Mouse (Mus musculus) liver, embryonic 16.5 days (tissue): ENCODE results near the gene 4931409K22Rik. TPM values are rescaled to one million over a fixed set of nuclear protein-coding genes. Genes with fewer than 3 reads are reported as not detected.

ENCODE experiments used
- ATAC-seq: fragments of 200-750 bp; cut with Nextera tagmentation; 2 replicates; pipeline ENCODE4 v1.8.0; 2017; ENCODE audit warnings: low read depth, mild to moderate bottlenecking, moderate number of reproducible peaks, moderate library complexity
- H3K27ac ChIP-seq: fragments of 300-500 bp; sonication (generic); 2 replicates; pipeline ENCODE4 v1.5.1; 2014; ENCODE audit warnings: mild to moderate bottlenecking, low read length
- H3K27me3 ChIP-seq: fragments of 300-500 bp; sonication (generic); 2 replicates; pipeline ENCODE4 v1.6.1; 2014; ENCODE audit warnings: low read depth, low read length, mixed read lengths; ENCODE audit not compliant: control insufficient read depth, insufficient read depth
- H3K36me3 ChIP-seq: fragments of 300-500 bp; sonication (generic); 2 replicates; pipeline ENCODE4 v1.6.1; 2014; ENCODE audit warnings: mild to moderate bottlenecking; ENCODE audit not compliant: control insufficient read depth, insufficient read depth
- H3K4me1 ChIP-seq: fragments of 300-500 bp; sonication (generic); 2 replicates; pipeline ENCODE4 v1.6.1; 2014; ENCODE audit warnings: low read depth, low read length, mixed read lengths; ENCODE audit not compliant: control insufficient read depth
- H3K4me2 ChIP-seq: fragments of 300-500 bp; sonication (generic); 2 replicates; pipeline ENCODE4 v1.6.1; 2014; ENCODE audit warnings: low read depth, low read length, mixed read lengths
- H3K4me3 ChIP-seq: fragments of 300-500 bp; sonication (generic); 2 replicates; pipeline ENCODE4 v1.5.1; 2014; ENCODE audit warnings: low read depth, mild to moderate bottlenecking, low read length
- H3K9ac ChIP-seq: fragments of 300-500 bp; sonication (generic); 2 replicates; pipeline ENCODE4 v1.6.1; 2014; ENCODE audit warnings: low read depth, low read length
- H3K9me3 ChIP-seq: fragments of 300-500 bp; sonication (generic); replicated peaks from 2 replicates; pipeline ENCODE4 v1.6.1; 2016; ENCODE audit warnings: low read length; ENCODE audit not compliant: control insufficient read depth
- WGBS: fragments of 180-500 bp; shearing (Covaris S2); extraction: QIAGEN DNeasy Blood & Tissue Kit; methylation state at CpG from one replicate; pipeline ENCODE4 v1.1.7; 2014; ENCODE audit not compliant: insufficient replicate concordance; 5-methylcytosine and 5-hydroxymethylcytosine counted together
- polyA plus RNA-seq: library from polyadenylated mRNA; unstranded; fragments of >200 nt; fragmentation: Nextera tagmentation; extraction: Ambion mirVana; gene quantifications from 2 replicates; pipeline ENCODE4 v1.2.1, GENCODE M21; 2015

4931409K22Rik gene
- polyA plus RNA-seq, 1 experiment from 2014 or later, result not detected

DNA sequence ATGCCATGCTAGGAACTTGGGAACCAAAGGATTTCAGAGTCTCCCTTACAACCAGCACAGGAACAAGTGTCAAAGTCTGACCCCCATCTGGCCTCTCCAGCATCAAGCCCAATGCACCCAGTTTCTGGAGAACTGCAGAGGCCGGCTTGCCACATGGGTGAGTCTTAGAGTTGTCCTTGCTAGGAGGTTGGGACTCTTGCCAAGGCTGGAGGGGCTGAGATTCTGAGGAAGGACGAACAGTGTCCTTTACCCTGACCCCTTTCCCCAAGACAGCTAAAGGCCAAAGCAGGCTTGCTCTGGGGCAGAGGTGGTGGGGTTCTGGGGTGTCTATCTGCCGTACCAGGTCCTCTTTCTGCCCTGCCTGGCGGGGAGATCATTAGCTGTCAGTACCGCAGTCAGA lies 20.1 kb downstream of the 4931409K22Rik start:
- Histone ChIP-seq H3K4me1 (no peaks in the 10 kb centered on the region; the same call in 1 of the 2 replicates), H3K27me3 (peaks cover 11% of the 10 kb centered on the region), H3K9ac (no peak overlapping the region), H3K27ac (no peak overlapping the region), H3K4me3 (no peak overlapping the region), H3K36me3 (no peaks in the 10 kb centered on the region), H3K4me2 (no peak overlapping the region), H3K9me3 (no peaks in the 10 kb centered on the region)
- WGBS, result 59% methylated on average over 5 of the region's 5 CpGs
- no peak for ATAC-seq

DNA sequence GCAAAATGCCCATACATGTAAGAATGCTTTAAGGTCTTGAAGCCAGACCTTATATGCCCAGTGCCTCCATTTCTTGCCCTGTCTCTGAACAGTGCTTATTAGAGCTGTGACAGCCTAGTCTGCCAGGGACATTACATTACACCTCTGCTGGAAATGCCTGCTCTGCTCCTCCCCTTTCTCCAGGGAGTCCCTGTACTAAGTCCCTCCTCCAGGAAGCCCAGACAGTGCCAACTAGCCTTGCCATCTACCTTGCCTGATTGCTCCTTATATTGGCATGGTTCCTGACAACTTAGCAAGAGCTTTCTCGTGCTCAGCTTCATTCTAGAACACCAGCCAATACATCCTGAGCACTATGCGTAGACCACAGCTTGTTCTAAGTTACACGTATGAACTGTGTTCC lies 20.9 kb downstream of the 4931409K22Rik start:
- no peak overlapping the region for H3K4me3 ChIP-seq
- ATAC-seq, result no peak
- no peaks in the 10 kb centered on the region for H3K36me3 ChIP-seq
- H3K9me3 ChIP-seq, result no peaks in the 10 kb centered on the region
- WGBS, result 54% methylated on average over 3 of the region's 3 CpGs
- peaks cover 14% of the 10 kb centered on the region for H3K27me3 ChIP-seq
- no peak overlapping the region for H3K27ac ChIP-seq
- no peak overlapping the region for H3K9ac ChIP-seq
- no peak overlapping the region for H3K4me2 ChIP-seq
- no peaks in the 10 kb centered on the region; the same call in 1 of the 2 replicates for H3K4me1 ChIP-seq

DNA sequence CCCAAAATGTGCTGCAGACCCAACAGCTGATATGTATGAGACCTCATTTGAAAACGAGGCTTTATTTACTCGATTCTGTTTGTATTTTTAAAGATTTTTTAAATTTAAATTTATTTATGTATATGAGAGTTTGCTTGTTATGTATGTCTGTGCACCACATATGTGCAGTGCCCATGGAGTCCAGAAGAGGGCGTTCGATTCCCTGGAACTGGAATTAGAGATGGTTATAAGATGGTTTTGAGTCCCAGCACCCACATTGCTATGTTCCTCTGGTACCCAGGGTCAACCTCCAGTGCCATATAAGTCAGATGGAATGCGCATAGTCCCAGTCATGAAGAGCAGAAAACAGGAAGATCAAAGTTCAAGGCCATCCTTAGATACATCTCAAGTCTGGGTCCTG lies 22.3 kb downstream of the 4931409K22Rik start:
- no peak for ATAC-seq
- Histone ChIP-seq H3K9ac (no peak overlapping the region), H3K4me1 (no peaks in the 10 kb centered on the region), H3K4me2 (no peak overlapping the region), H3K27ac (no peak overlapping the region), H3K4me3 (no peak overlapping the region), H3K9me3 (no peaks in the 10 kb centered on the region), H3K27me3 (peaks cover 26% of the 10 kb centered on the region), H3K36me3 (no peaks in the 10 kb centered on the region)
- 27% methylated on average over 5 of the region's 5 CpGs for WGBS

DNA sequence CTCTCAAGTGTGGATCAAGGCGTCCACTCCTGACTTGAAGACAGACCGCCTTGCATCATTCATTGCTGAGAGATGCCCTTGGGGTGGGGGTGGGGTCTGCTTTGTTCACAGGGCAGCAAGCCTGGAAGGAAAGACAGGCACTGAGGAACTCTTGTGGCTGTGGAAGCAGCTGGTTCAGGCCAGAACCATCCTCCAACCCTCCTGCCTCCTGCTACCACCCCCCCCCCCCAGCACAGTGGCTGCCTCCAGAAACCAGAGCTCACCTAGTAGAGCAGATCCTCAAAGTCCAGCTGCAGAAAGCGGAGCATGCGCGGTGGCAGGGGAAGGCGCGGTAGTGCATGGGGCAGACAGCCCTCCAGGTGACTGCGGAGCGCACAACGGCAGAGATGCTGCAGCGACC lies 23.2 kb downstream of the 4931409K22Rik start:
- Histone ChIP-seq H3K9me3 (no peaks in the 10 kb centered on the region), H3K27ac (no peak overlapping the region), H3K36me3 (no peaks in the 10 kb centered on the region), H3K9ac (no peak overlapping the region), H3K4me2 (no peak overlapping the region), H3K27me3 (peaks cover 35% of the 10 kb centered on the region), H3K4me1 (no peaks in the 10 kb centered on the region), H3K4me3 (no peak overlapping the region)
- 48% methylated on average over 11 of the region's 11 CpGs for WGBS
- ATAC-seq, result no peak

DNA sequence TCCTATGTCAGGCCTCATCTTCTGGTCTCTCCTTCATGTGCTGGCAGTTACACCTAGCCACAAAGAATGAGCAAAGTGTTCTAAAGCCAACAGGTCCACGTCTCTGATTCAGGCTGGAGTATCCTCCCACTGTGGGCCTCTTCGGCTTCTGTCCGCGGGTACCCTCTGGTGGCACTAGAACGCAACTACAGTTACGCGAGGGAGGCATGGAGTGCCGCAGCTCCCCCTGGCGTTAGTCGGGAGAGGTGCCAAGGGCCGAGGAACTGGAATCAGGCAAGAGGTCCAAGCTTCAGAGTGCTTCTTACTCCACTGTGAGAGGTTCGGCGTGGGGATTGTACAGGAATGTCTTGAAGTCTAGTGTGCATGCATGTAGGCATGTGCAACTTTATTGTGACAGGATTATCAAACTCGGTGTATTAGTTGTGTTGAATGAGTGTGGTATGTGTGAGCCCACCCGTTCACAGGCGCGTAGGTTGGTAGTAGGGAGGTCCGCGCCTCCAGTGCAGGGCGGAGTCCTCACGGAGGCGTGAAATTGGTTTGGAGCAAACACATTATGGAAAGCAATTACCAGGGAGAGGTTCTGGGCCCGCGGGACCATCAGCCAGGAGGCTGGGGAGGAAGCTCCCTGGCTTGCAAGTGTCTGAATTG lies 26.4 kb downstream of the 4931409K22Rik start:
- H3K4me1 ChIP-seq, result peaks cover 6% of the 10 kb centered on the region; the same call in 1 of the 2 replicates
- 14% methylated on average over 24 of the region's 24 CpGs for WGBS
- H3K36me3 ChIP-seq, result no peaks in the 10 kb centered on the region
- H3K9ac ChIP-seq, result no peak overlapping the region
- H3K9me3 ChIP-seq, result no peaks in the 10 kb centered on the region
- H3K4me2 ChIP-seq, result no peak overlapping the region
- no peak overlapping the region for H3K4me3 ChIP-seq
- H3K27ac ChIP-seq, result no peak overlapping the region
- ATAC-seq, result peak; percentile 64; the same call in 1 of the 2 replicates
- peaks cover 61% of the 10 kb centered on the region for H3K27me3 ChIP-seq

DNA sequence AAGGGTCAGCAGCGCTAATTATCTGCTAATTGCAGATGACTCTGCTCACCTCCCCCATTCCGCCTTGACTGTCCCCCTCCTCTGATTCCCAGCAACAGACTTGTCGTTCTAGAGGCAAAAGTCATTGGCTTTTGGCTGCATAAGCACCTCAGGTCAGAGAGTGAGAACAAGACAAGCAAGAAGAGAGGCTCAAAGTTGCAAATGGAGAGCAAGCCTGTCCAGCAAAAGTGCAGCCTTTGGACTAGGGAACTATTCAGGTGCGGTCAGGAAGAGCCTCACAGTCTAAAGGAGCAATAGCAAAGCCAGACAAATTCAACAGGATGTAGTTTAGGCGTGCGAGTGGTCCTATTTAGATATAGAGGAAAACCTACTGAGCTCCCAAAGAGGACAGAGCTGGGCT lies 28.8 kb downstream of the 4931409K22Rik start:
- Histone ChIP-seq H3K4me3 (no peak overlapping the region), H3K27me3 (peaks cover 83% of the 10 kb centered on the region)
- ATAC-seq, result no peak

DNA sequence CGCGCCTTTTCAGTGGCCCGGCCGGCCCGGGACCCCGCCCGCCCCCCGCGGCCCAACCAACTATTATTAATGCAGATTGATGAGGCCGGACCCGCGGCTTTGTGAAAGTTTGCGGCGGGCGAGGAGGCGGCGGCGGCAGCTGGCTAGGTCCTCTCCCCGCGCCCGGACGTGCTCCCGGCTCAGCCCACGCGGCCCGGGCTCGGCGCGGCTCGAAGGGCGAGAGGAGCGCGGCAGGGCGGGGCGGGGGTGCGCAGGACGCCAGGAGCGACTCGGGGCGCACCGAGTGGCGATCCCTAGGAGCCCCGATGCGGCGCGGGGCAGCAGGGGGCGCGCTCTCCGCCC lies 29.7 kb downstream of the 4931409K22Rik start, which contains the start of gene Gbx1:
Gene Gbx1 (minus strand): TSS at position 314 of the 342 bp plus-strand sequence.
- no peak within 1 kb of the TSS for H3K9ac ChIP-seq
- ATAC-seq, result no peak
- under 1% methylated on average over 38 of the region's 49 CpGs for WGBS

More for the DNA sequence above, 28.8 kb downstream of the 4931409K22Rik start:
- Histone ChIP-seq H3K4me2 (no peak overlapping the region), H3K36me3 (no peaks in the 10 kb centered on the region), H3K4me1 (peaks cover 6% of the 10 kb centered on the region; the same call in 1 of the 2 replicates), H3K9ac (no peak overlapping the region), H3K27ac (no peak overlapping the region), H3K9me3 (no peaks in the 10 kb centered on the region)
- 15% methylated on average over 6 of the region's 6 CpGs for WGBS

DNA sequence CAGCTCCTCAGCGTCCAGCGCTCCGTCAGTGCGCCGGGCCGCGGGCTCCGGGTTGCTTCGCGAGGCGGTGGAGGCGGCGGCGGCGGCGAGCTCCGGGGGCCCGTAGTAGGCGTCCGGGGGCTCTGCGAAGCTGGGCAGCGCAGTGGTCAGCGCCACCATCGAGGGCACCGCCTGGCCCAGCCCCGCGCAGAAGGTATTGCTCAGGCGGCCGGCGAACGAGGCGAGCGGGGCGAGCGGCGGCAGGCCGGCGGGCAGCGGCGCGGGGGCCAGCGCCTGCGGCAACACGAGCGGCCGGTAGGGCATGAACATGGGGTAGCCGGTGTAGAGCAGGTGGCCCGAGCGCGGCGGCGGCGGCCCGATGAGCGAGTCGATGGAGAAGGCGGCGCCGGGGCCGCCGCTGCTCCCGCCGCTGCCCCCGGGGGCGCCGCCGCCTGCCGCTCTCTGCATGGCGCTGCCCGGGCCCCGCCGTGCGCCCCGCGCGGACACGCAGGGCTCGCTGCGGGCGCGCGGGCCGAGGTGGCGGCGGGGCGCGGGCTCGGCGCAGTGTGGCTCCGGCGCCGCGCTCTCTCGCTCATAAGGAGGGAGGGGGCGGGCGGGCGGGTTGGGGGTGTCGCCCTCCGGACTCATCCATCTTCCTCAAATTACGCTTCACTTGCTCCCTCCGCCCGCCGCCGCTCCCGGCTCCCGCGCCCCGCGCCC lies 30.3 kb downstream of the 4931409K22Rik start:
- Histone ChIP-seq H3K9me3 (no peaks in the 10 kb centered on the region), H3K27ac (no peak overlapping the region), H3K27me3 (peaks cover 90% of the 10 kb centered on the region), H3K9ac (no peak overlapping the region), H3K36me3 (no peaks in the 10 kb centered on the region), H3K4me2 (peak overlapping the region; percentile 51), H3K4me3 (peak overlapping the region; percentile 39), H3K4me1 (peaks cover 6% of the 10 kb centered on the region; the same call in 1 of the 2 replicates)
- no peak for ATAC-seq
- under 1% methylated on average over 76 of the region's 109 CpGs for WGBS

More for the DNA sequence above, 29.7 kb downstream of the 4931409K22Rik start, which contains the start of gene Gbx1:
- Histone ChIP-seq H3K4me2 (peak within 1 kb of the TSS; percentile 51), H3K36me3 (no peaks in the 10 kb centered on the region), H3K27ac (no peak within 1 kb of the TSS), H3K4me1 (peaks cover 6% of the 10 kb centered on the region; the same call in 1 of the 2 replicates), H3K9me3 (no peaks in the 10 kb centered on the region), H3K4me3 (peak within 1 kb of the TSS; percentile 39), H3K27me3 (peaks cover 88% of the 10 kb centered on the region)
